Mouse (Mus musculus) bone marrow, adult 2 months (tissue): ENCODE measurements around the gene Rtl1. TPM values are rescaled to one million over a fixed set of nuclear protein-coding genes. Genes with fewer than 3 reads are reported as not detected.

Source experiments
- H3K27ac ChIP-seq: fragments of 200-500 bp; 2 replicates; pipeline ENCODE4 v1.5.1; 2012; ENCODE audit warnings: low read depth, mild to moderate bottlenecking, control low read depth, inconsistent platforms, low read length; ENCODE audit not compliant: control insufficient read depth, poor library complexity, insufficient read depth
- H3K4me1 ChIP-seq: fragments of 200-500 bp; 2 replicates; pipeline ENCODE4 v1.6.1; 2011; ENCODE audit warnings: low read length; ENCODE audit not compliant: control insufficient read depth, insufficient read depth
- H3K4me3 ChIP-seq: fragments of 200-500 bp; replicated peaks from 2 replicates; pipeline ENCODE3; 2011; ENCODE audit warnings: mild to moderate bottlenecking, low read depth, low read length, control low read depth; ENCODE audit not compliant: control insufficient read depth
- CTCF ChIP-seq: fragments of 200-500 bp; IDR thresholded peaks from 2 replicates; pipeline ENCODE4 v1.5.1; 2011; ENCODE audit warnings: low read length, control low read depth; ENCODE audit not compliant: control insufficient read depth, insufficient read depth
- POLR2A ChIP-seq: fragments of 200-500 bp; IDR thresholded peaks from 2 replicates; pipeline ENCODE4 v1.6.1; 2011; ENCODE audit warnings: low read depth, mild to moderate bottlenecking, control low read depth, low read length, borderline replicate concordance; ENCODE audit not compliant: control insufficient read depth
- WGBS: fragments of 180-500 bp; shearing (Covaris S2); methylation state at CpG from one replicate; pipeline ENCODE4 v1.1.7; 2018; 5-methylcytosine and 5-hydroxymethylcytosine counted together
- polyA plus RNA-seq: library from polyadenylated mRNA; stranded (reverse); fragments of >200 nt; gene quantifications from 2 replicates; pipeline ENCODE4 v1.2.4, GENCODE M21; 2011; ENCODE audit warnings: low replicate concordance; ENCODE audit not compliant: missing spikeins, insufficient read depth, insufficient read length

The Rtl1 gene
- not detected in 2 replicates for polyA plus RNA-seq

GRCm38 (mm10) chr12:109600230-109600629, at the start of gene Rtl1:
TSS of gene Rtl1 (minus strand) at chr12:109600330.
- Histone ChIP-seq H3K4me1 (no peaks in the 10 kb centered on the region), H3K4me3 (no peak within 1 kb of the TSS), H3K27ac (no peak within 1 kb of the TSS)
- 76% methylated on average over 7 of the region's 7 CpGs for WGBS
- TF ChIP-seq CTCF = no peak
- TF ChIP-seq POLR2A = no peak

DNA sequence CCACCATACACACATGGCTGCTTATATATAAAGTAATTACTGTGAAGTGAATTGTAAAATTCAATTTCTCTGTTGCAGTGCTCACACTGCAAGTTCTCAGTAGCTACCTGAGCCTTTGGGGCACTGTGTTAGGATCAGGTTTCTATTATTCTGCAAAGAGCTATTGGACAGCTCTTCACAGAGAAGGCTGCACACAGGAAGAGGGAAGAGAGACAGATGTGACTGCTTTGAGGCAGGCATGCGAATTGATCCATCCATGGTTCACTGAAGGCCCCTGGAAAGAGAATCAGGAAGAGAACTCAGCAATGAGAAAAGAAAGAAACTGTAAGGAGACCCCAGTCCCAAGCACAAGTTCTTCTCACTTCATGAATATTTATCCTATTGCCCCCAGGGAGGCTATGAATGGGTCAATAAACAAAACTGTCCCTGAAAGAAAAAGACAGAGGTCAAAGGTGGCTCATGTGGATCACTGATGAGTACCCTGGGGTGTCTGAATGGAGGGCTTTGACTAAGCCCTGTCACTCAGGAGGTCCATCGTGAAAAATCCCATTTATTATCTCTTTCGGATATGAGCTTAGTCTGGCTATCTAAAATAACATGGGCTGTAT, 40.5 kb upstream of the Rtl1 start:
- no peak for TF ChIP-seq CTCF
- H3K4me3 ChIP-seq = no peak overlapping the region
- H3K27ac ChIP-seq = no peak overlapping the region
- WGBS = 68% methylated on average over 3 of the region's 3 CpGs
- H3K4me1 ChIP-seq = no peaks in the 10 kb centered on the region

DNA sequence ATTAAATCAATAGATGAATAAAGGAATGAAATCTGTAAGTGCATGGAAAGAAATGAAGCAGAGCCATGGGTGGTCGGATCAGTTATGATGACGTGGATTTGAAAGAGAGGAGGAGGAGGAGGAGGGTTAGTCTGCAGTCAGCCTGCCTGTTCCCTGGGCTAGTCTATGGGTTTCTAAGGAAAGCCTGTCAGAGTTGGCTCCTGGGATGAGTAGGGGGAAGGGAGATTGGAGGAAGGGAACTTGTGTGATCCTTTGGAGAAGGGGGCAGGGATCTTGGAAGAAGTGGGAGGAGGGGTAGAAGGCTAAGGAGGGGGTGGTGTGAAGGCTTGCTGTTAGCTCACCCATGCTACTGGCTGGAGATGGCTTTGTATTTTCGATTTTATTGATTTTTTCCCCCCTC, 31.9 kb upstream of the Rtl1 start:
- Histone ChIP-seq H3K4me1 (no peaks in the 10 kb centered on the region), H3K27ac (no peak overlapping the region), H3K4me3 (no peak overlapping the region)
- TF ChIP-seq POLR2A (no peak), CTCF (no peak)
- 60% methylated on average over 3 of the region's 3 CpGs for WGBS

DNA sequence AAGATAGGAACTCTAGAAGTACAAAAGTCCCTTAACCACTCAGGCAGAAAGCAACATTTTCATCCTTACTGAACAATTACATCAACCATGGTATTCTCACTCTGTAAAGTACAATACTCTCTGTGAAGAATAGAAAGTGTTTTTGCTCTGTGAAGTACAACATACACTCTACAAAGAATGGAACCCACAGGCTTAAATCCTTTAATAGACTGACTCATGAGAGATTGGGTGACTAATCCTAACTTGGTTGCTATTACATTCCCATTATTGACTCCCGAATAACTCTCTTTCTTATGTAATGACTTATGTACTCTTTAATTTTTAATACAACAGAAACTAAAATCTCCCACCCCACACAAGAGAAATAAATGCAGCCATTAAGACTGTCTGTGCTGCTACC, 28.8 kb upstream of the Rtl1 start:
- WGBS = 84% methylated on average over 1 of the region's 1 CpGs
- Histone ChIP-seq H3K4me1 (no peaks in the 10 kb centered on the region), H3K4me3 (no peak overlapping the region), H3K27ac (no peak overlapping the region)
- TF ChIP-seq CTCF = no peak
- TF ChIP-seq POLR2A = no peak

DNA sequence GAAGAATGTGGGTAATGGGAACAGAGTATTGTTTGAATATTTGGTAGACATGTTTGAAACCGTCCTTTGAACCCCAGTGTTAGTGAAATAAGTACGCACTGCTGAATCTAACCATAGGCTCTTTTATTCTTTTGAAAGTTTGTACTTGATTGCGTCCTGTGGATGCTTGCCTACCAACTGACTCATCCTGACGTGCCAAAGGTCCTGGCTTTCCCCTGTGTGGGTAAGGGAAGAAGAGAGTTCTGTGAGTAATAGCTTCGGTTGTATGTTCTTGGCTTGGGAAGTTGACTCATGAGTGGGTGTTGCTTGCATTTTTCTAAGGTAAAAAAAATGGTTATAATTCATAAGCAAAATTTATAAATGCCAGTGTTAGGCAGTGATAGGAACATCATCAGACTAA, 26.8 kb upstream of the Rtl1 start:
- TF ChIP-seq POLR2A (no peak), CTCF (no peak)
- no peaks in the 10 kb centered on the region for H3K4me1 ChIP-seq
- H3K4me3 ChIP-seq = no peak overlapping the region
- WGBS = 72% methylated on average over 5 of the region's 5 CpGs
- no peak overlapping the region for H3K27ac ChIP-seq

DNA sequence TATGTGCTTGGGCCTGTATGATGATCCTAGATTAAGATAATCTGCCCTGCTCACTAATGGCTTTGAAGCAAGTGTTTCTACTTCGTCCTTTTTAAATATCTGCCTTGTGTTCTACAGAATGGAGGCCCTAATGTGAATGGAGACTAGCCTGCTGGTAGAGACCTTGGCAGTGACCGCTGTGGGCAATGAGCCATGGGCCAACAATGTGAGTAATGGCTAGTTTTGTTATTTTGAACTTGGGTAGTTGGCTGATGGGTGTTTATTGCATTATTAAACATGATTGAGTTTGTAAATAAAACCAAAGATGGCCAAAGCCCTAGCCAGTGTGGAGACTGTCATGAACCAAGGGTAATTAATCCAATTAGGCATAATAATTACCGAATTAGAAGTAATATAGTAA, 20.1 kb upstream of the Rtl1 start:
- no peak for TF ChIP-seq CTCF
- TF ChIP-seq POLR2A = no peak
- H3K4me1 ChIP-seq = no peaks in the 10 kb centered on the region
- 81% methylated on average over 3 of the region's 3 CpGs for WGBS
- H3K4me3 ChIP-seq = no peak overlapping the region
- H3K27ac ChIP-seq = no peak overlapping the region

DNA sequence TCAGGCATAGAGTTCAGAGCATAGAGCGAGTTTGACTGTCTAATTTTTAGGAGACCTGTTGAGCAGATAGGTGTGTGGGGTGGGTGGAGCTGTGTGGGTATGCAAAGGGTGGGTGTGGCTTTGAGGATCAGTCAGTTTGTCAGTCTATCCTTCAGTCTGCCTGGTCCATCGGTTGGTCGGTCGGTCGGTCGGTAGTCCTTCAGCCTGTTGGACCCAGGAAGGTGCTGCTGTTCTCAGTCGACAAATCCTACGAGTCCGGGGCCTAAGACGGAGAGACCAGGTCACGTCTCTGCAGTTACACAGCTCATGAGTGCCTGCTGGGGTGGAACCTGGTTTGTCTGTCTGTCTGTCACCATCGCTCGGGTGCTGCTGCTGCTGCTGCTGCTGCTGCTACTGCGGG, 17.9 kb upstream of the Rtl1 start:
- TF ChIP-seq CTCF (no peak), POLR2A (no peak)
- 90% methylated on average over 14 of the region's 14 CpGs for WGBS
- H3K4me1 ChIP-seq = no peaks in the 10 kb centered on the region
- H3K27ac ChIP-seq = no peak overlapping the region
- no peak overlapping the region for H3K4me3 ChIP-seq

GRCm38 (mm10) chr12:109617126-109617525, 17.0 kb upstream of the Rtl1 start:
- Histone ChIP-seq H3K4me1 (no peaks in the 10 kb centered on the region), H3K4me3 (no peak overlapping the region), H3K27ac (no peak overlapping the region)
- WGBS = 55% methylated on average over 15 of the region's 15 CpGs
- TF ChIP-seq POLR2A (no peak), CTCF (no peak)

- WGBS = 44% methylated on average over 8 of the region's 8 CpGs
- Histone ChIP-seq H3K27ac (no peak overlapping the region), H3K4me3 (no peak overlapping the region), H3K4me1 (no peaks in the 10 kb centered on the region)
- TF ChIP-seq POLR2A = no peak
- no peak for TF ChIP-seq CTCF
These were observed 15.2 kb upstream of the Rtl1 start for GRCm38 (mm10) chr12:109615371-109615770.
